Mouse (Mus musculus): ENCODE results near the gene Hdgf. TPM values are rescaled to one million over a fixed set of nuclear protein-coding genes. Genes with fewer than 3 reads are reported as not detected.
"Not testable (repeated sequence)": the region's sequence is repeated elsewhere in the genome, so short reads cannot be mapped to it uniquely, and the experiment has no call there.

Hdgf gene
- polyA plus RNA-seq, 1 experiment from 2014 or later: 165 TPM

- DNase-seq (ENCODE audit: low spot score) (no peak), ATAC-seq (ENCODE audit: low FRiP score, low TSS enrichment) (no peak)
- TF ChIP-seq CTCF (IDR thresholded peaks at IDR 0.05; ENCODE audit: low read depth) (no peak), EP300 (optimal IDR thresholded peaks at IDR 0.05) (no peak)
- WGBS: 66% methylated on average over 3 of the region's 3 CpGs
- Histone ChIP-seq H3K9me3 (ENCODE audit: control insufficient read depth, low read length) (no peaks in the 10 kb centered on the region), H3K4me2 (replicated peaks; ENCODE audit: low read depth) (no peak overlapping the region), H3K27ac (replicated peaks) (no peak overlapping the region), H3K36me3 (ENCODE audit: control insufficient read depth, insufficient read depth, low read length) (no peaks in the 10 kb centered on the region), H3K9ac (ENCODE audit: low read length) (no peak overlapping the region), H3K4me1 (replicated peaks; ENCODE audit: control insufficient read depth, insufficient read depth) (no peaks in the 10 kb centered on the region), H3K27me3 (ENCODE audit: control insufficient read depth, insufficient read depth, low read length) (no peaks in the 10 kb centered on the region), H3K4me3 (ENCODE audit: low read depth, low read length) (no peak overlapping the region)
Measured at GRCm38 (mm10) chr3:87893367-87893905, 12.7 kb upstream of the Hdgf start.

GRCm38 (mm10) chr3:87899266-87899665 is 6.9 kb upstream of the Hdgf start:
- H3K9me3 ChIP-seq (ENCODE audit: control insufficient read depth, low read length): no peaks in the 10 kb centered on the region
- WGBS: 66% methylated on average over 3 of the region's 3 CpGs
- no peak overlapping the region for H3K4me2 ChIP-seq (replicated peaks; ENCODE audit: low read depth)
- no peak overlapping the region for H3K9ac ChIP-seq (ENCODE audit: low read length)
- no peaks in the 10 kb centered on the region for H3K27me3 ChIP-seq (ENCODE audit: control insufficient read depth, insufficient read depth, low read length)
- H3K4me1 ChIP-seq (replicated peaks; ENCODE audit: control insufficient read depth, insufficient read depth): no peaks in the 10 kb centered on the region
- TF ChIP-seq CTCF (IDR thresholded peaks at IDR 0.05; ENCODE audit: low read depth) (no peak), EP300 (optimal IDR thresholded peaks at IDR 0.05) (no peak)
- H3K4me3 ChIP-seq (ENCODE audit: low read depth, low read length): no peak overlapping the region
- no peak overlapping the region for H3K27ac ChIP-seq (replicated peaks)
- H3K36me3 ChIP-seq (ENCODE audit: control insufficient read depth, insufficient read depth, low read length): no peaks in the 10 kb centered on the region
- ATAC-seq (ENCODE audit: low FRiP score, low TSS enrichment) (no peak), DNase-seq (ENCODE audit: low spot score) (peak; percentile 16)

- Histone ChIP-seq H3K4me3 (ENCODE audit: low read depth, low read length) (no peak overlapping the region), H3K9me3 (ENCODE audit: control insufficient read depth, low read length) (no peaks in the 10 kb centered on the region), H3K27ac (replicated peaks) (no peak overlapping the region), H3K36me3 (ENCODE audit: control insufficient read depth, insufficient read depth, low read length) (no peaks in the 10 kb centered on the region), H3K27me3 (ENCODE audit: control insufficient read depth, insufficient read depth, low read length) (no peaks in the 10 kb centered on the region), H3K9ac (ENCODE audit: low read length) (no peak overlapping the region), H3K4me1 (replicated peaks; ENCODE audit: control insufficient read depth, insufficient read depth) (no peaks in the 10 kb centered on the region), H3K4me2 (replicated peaks; ENCODE audit: low read depth) (no peak overlapping the region)
- 74% methylated on average over 3 of the region's 3 CpGs for WGBS
- no peak for TF ChIP-seq EP300 (optimal IDR thresholded peaks at IDR 0.05)
- no peak for TF ChIP-seq CTCF (IDR thresholded peaks at IDR 0.05; ENCODE audit: low read depth)
- ATAC-seq (ENCODE audit: low FRiP score, low TSS enrichment) (no peak), DNase-seq (ENCODE audit: low spot score) (no peak)
Measured at GRCm38 (mm10) chr3:87899776-87900175, 6.3 kb upstream of the Hdgf start.

- Histone ChIP-seq H3K9ac (ENCODE audit: low read length) (no peak overlapping the region), H3K27me3 (ENCODE audit: control insufficient read depth, insufficient read depth, low read length) (no peaks in the 10 kb centered on the region), H3K36me3 (ENCODE audit: control insufficient read depth, insufficient read depth, low read length) (no peaks in the 10 kb centered on the region), H3K27ac (replicated peaks) (no peak overlapping the region), H3K4me2 (replicated peaks; ENCODE audit: low read depth) (no peak overlapping the region), H3K4me1 (replicated peaks; ENCODE audit: control insufficient read depth, insufficient read depth) (no peaks in the 10 kb centered on the region), H3K4me3 (ENCODE audit: low read depth, low read length) (no peak overlapping the region), H3K9me3 (ENCODE audit: control insufficient read depth, low read length) (no peaks in the 10 kb centered on the region)
- DNase-seq (ENCODE audit: low spot score) (no peak), ATAC-seq (ENCODE audit: low FRiP score, low TSS enrichment) (no peak)
- TF ChIP-seq EP300 (optimal IDR thresholded peaks at IDR 0.05) (no peak), CTCF (IDR thresholded peaks at IDR 0.05; ENCODE audit: low read depth) (no peak)
- WGBS: 9% methylated on average over 1 of the region's 1 CpGs
Measured at GRCm38 (mm10) chr3:87901036-87901624, 5.0 kb upstream of the Hdgf start.

- H3K27ac ChIP-seq (replicated peaks); H3K9ac ChIP-seq (ENCODE audit: low read length); H3K27me3 ChIP-seq (ENCODE audit: control insufficient read depth, insufficient read depth, low read length); H3K36me3 ChIP-seq (ENCODE audit: control insufficient read depth, insufficient read depth, low read length); ATAC-seq (ENCODE audit: low FRiP score, low TSS enrichment); DNase-seq (ENCODE audit: low spot score); H3K4me2 ChIP-seq (replicated peaks; ENCODE audit: low read depth); H3K4me1 ChIP-seq (replicated peaks; ENCODE audit: control insufficient read depth, insufficient read depth); H3K4me3 ChIP-seq (ENCODE audit: low read depth, low read length); H3K9me3 ChIP-seq (ENCODE audit: control insufficient read depth, low read length): not testable (repeated sequence)
- 89% methylated on average over 5 of the region's 6 CpGs for WGBS
Measured at GRCm38 (mm10) chr3:87901959-87902358, 4.2 kb upstream of the Hdgf start.

GRCm38 (mm10) chr3:87903821-87904220 is 2.3 kb upstream of the Hdgf start:
- Histone ChIP-seq H3K9me3 (ENCODE audit: control insufficient read depth, low read length) (no peaks in the 10 kb centered on the region), H3K27me3 (ENCODE audit: control insufficient read depth, insufficient read depth, low read length) (no peaks in the 10 kb centered on the region), H3K27ac (replicated peaks) (no peak overlapping the region), H3K4me3 (ENCODE audit: low read depth, low read length) (no peak overlapping the region), H3K36me3 (ENCODE audit: control insufficient read depth, insufficient read depth, low read length) (no peaks in the 10 kb centered on the region), H3K9ac (ENCODE audit: low read length) (no peak overlapping the region), H3K4me1 (replicated peaks; ENCODE audit: control insufficient read depth, insufficient read depth) (peaks cover 12% of the 10 kb centered on the region), H3K4me2 (replicated peaks; ENCODE audit: low read depth) (no peak overlapping the region)
- TF ChIP-seq CTCF (IDR thresholded peaks at IDR 0.05; ENCODE audit: low read depth) (no peak), EP300 (optimal IDR thresholded peaks at IDR 0.05) (no peak)
- no peak for ATAC-seq (ENCODE audit: low FRiP score, low TSS enrichment)
- 58% methylated on average over 5 of the region's 5 CpGs for WGBS
- no peak for DNase-seq (ENCODE audit: low spot score)

Data from stomach, postnatal 0 days (tissue).